Mouse (Mus musculus) E14TG2a.4 (cell line): Measurements from ENCODE around the gene Plekho2.

Experiments used
- CTCF ChIP-seq: conservative IDR thresholded peaks from 2 replicates; pipeline ENCODE4 v1.5.1; 2014; ENCODE audit warnings: low read length
- NANOG ChIP-seq: IDR thresholded peaks from 2 replicates; pipeline ENCODE4 v1.6.1; 2014; ENCODE audit warnings: borderline replicate concordance, low read length, mixed read lengths
- POU5F1 ChIP-seq: IDR thresholded peaks from 2 replicates; pipeline ENCODE4 v1.6.1; 2014; ENCODE audit warnings: low read length, borderline replicate concordance

DNA sequence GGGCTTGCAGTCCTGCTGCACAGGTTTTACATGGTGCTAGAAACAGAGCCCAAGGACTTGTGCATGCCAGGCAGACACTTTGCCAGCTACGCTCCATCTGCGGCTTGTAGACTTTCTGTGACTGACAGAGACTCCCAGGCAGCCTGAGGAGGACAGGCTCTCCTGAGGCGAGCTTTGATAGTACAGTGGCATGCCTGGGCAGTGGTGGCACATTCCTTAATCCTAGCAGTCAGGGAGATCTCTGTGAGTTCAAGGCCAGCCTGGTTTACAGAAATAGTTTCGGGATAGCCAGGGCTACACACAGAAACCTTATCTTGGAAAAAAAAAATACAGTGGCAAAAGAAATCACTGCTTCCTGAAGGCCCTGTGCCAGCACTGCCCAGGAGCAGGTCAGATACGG lies 32.7 kb downstream of the Plekho2 start:
- TF ChIP-seq CTCF (no peak), NANOG (no peak), POU5F1 (no peak)
